Mouse (Mus musculus) R1 (cell line): ENCODE data around the gene Abcc5.

Source experiments
- DNase-seq: peaks from one replicate; pipeline ENCODE4 v3.0.0-alpha.2; 2018; ENCODE audit warnings: low read depth, low spot score

Gene Abcc5

GRCm38 (mm10) chr16:20424226-20424663 is 1.9 kb downstream of the Abcc5 start:
- DNase-seq: no peak

DNA sequence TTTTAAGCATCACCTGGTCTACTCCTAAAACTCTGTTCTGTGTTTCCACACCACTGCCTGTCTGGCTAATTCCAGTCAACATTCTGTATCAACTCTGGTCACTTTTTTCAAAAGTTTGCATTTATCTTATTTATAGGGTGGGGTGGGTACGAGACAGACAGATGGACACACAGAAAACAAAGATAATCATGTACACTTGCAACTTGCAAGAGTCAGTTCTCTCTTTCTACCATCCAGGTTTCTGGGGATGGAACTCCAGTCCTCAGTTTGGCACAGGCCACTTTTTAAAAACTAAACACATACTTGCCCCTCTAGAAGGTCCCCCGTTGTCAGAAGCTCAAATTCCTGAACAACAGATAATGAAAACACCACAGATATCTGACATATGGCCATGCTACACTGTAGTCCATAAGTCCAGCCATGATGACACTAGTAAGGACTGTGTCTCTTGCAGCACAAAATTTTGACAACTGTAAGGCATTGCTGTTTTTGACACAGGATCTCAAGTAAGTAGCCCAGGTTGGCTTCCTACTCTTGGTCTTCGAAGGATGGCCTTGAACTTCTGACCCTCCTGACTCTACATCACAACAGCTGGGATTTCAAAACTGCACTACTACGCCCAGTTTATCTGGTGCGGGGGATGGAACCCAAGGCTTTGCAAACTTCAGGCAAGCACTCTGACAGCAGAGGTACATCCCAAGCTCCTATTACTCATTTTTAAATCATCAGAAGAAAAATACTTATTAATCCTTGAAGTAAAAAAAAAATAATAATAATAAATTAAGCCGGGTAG is 3.1 kb downstream of the Abcc5 start:
- DNase-seq: peak; percentile 76

GRCm38 (mm10) chr16:20418054-20418453 is 8.1 kb downstream of the Abcc5 start:
- no peak for DNase-seq

DNA sequence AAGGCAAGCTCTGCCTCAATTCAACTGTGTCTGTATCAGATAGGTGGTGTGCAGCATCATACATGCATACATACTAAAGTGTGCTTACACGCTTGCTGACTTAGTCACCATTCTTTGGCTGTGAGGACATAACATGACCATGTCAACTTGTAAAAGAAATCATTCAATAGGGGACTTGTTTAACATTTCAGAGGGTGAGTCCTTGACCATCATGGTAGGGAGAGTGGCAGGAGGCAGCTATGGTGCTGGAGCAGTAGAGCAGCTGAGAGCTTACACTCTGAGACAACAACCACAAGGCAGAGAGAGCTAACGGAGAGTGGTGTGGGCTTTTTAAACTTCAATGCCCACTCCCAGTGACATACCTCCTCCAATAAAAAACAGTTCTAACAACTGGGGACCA is 9.9 kb downstream of the Abcc5 start:
- DNase-seq: no peak

DNA sequence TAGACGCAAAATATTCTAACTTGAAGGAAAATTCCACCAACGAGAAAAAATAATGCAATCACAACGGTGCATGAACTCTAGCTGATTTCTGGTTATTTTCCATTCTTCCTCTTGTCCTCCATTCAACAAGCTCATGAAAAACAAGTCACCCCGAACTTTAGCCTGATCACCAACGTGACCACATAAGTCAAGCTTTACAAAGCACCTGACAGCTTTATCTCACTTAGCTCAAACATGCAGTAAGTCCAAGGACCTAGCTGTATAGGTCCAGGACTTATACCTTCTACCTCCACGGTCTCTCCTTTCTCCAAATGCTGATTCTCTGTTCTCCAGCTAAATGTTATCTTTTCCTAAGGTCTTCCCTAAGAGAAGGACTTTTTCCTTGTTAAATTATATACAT is 10.4 kb downstream of the Abcc5 start:
- DNase-seq: no peak

DNA sequence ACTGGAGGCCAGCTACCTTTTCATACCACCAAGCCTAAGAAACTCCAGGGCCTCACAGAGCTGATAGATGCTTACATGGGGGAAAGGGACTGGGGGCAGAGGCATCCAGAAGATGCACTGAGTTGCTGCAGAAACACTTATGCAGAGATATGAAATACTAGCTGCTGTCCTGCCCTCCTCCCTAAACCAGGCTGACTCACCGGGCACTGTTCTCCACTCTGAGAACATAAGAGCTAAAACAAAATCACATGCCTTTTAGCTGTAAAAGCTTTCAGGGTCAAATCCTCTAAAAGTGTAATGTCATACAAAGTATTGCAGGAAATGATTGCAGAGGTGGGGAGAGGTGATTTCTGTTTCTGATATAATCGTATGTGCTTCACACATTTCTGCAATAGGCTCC is 11.0 kb downstream of the Abcc5 start:
- no peak for DNase-seq

- DNase-seq: no peak
Observed at GRCm38 (mm10) chr16:20413870-20414331, 12.3 kb downstream of the Abcc5 start.

DNA sequence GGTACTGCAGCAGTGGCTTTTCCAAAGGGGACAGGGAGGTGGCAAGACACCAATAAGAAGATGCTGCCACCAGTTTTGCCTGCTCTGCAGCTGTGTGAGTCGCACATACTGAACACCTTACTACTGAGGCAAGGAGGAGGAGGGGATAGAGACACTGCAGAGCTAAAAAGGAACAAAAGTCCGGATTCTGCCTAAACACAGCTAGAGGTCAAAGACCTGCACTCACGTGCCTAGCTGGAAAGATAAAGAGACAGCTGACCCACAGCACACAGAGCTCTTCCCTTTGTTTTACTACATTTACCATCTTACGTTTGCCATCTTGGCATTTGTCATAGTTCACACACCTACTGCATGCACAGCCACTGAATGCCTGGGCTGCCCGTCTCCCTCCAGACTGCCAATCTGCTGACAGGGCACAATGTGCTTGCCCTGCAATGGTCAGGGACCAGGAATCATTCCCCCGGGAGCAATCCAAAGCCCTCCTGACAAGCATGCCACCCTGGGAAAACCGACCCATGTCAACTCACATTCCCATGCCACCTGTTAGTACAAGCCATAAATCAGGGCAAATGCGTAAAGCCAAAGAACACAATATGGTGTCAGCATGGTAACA is 14.1 kb downstream of the Abcc5 start:
- DNase-seq: no peak

GRCm38 (mm10) chr16:20405335-20405734 is 20.9 kb downstream of the Abcc5 start:
- no peak for DNase-seq

- no peak for DNase-seq
Observed at GRCm38 (mm10) chr16:20403327-20403726, 22.9 kb downstream of the Abcc5 start.

- no peak for DNase-seq
Observed at GRCm38 (mm10) chr16:20401592-20401991, 24.6 kb downstream of the Abcc5 start.

GRCm38 (mm10) chr16:20400707-20401591 is 25.2 kb downstream of the Abcc5 start:
- DNase-seq: no peak

DNA sequence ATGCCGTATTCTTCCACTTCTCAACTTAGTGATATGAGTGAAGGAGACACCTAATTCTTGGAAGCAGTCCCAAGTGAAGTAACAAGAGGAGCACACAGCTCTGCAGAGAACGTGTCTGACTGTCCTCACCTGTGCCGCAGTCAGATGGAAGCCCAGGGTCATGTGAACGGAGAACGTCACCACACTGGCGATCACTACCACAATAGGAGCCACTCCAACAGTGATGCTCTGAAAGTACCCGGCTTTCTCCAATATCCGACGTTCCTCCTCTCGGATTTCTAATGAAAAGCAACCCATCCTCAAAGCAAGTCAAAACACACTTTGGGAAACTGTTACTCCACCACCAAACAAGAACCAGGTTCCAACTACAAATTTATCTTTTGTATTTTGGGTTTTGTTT is 29.3 kb downstream of the Abcc5 start:
- no peak for DNase-seq

DNA sequence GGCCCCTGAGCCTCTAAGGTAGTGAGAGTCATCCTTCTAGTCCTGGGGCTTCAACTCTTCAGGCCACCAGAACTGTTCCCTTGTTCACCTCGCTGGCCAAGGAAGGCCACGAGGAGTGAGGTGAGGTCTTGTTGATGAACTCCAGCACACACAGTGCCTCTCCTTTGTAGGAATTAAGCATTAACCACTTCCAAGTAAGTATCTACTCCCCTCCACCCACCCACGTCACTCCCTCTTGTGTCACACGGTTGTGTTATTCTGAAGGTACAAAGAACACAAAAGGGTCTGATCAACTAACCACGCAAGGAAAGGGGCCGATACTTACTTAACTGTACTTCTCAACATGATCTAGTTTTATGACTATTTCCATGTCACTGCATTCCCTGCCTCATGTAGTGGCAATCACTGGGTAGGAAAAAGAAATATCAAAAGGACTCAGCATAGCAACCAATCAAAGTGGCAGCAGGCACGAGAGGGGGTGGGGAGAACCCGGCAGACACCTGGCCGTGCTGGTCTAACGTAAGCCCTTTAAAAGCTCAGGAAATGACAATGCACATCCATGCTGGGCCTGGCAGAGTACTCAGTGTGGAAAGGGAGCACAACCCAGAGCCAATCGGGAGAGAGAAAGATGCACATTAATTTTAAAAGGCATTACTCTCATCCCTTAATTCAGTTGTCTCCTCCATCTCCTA is 30.8 kb downstream of the Abcc5 start:
- no peak for DNase-seq

DNA sequence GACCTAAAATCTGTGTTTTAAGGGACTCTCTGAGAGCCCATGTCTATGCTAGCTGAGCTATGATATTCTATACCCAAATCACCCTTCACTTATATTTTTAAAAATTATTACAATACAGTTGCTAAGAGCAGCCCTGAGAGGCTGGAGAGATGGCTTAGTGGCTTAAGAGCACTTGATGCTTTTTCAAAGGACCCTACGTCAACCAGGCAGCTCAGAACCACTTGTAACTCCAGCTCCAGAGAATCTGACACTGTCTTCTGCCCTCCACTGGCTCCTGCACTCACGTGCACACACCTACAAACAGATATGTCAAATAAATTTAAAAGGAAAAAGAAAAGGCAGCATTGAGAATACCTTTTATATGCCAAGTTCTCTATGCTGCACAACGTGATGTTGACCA is 34.4 kb downstream of the Abcc5 start:
- DNase-seq: no peak

- peak; percentile 84 for DNase-seq
Observed at GRCm38 (mm10) chr16:20390233-20390632, 36.0 kb downstream of the Abcc5 start.

DNA sequence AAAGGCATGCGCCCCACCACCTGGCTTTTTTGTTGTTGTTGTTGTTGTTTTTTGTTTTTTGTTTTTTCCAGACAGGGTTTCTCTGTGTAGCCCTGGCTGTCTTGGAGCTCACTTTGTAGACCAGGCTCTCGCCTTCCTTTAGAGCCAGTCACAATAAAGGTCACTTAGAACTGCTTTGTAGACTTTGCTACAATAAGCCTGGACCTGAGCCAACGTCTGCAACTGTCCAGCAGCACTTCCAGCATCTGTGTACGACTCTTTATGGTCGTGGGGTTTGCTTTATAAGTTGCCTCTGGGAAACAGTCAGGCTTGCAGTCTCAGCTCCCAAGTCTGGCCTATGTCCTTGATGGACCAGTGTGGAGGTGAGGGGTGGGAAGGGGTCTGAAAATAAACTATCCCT is 45.2 kb downstream of the Abcc5 start:
- no peak for DNase-seq

DNA sequence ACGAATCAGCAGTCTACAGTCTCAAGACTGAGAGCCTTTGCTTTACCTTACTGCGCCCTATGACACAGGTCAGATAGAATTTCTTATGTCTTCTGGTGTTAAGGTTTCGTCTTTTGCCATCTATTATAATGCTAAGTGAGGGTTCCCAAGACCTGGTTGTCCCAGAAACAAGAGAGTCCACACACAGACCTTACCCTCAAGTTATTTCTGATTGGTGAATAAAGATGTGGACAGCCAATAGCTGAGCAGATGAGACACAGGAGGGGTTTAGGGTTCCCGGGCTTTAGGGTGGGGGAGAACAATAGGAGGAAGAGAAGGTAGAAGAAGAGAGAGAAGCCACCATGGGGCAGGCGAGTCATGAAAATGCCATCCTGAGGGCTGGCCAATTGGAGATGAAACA is 50.9 kb downstream of the Abcc5 start:
- peak; percentile 94 for DNase-seq

- peak; percentile 82 for DNase-seq
Observed at GRCm38 (mm10) chr16:20371731-20372130, 54.5 kb downstream of the Abcc5 start.

DNA sequence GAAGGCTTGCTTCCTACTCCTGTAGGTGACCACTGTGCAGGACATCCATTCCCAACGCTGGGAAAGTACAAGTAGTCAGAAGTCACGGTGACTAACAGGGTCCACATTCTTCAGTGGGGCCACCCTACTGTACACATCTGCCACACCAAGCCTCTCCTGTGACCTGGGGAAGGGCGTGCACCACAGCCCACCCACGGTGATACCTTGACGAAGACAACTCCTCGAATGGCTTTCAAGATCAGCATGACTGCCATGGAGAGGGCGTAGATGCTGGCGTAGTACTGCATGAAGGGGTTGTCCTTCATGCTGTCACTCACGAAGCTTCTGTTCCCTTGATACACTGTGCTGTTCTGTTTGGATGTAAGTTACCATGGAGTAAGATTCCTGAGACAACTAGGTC is 58.0 kb downstream of the Abcc5 start:
- DNase-seq: peak; percentile 64

DNA sequence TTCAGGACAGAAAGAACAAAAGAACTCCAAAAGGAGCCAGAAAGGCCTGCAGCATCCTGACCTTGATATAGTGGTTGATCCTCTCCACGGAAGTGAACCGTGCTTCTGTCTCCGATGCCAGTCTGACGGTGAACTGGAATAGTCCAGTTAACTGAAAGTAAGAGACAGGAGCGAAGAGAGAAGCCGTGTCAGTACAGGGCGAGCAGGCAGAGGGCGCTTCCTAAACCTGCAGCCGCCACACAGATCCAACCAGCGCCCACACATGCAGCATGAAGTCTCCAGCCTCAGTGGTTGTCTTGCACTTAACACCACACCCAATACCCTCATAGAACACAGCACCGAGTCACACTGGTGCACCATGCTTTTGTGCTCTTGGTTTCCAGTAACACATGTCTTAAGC is 64.1 kb downstream of the Abcc5 start:
- peak; percentile 76 for DNase-seq

GRCm38 (mm10) chr16:20361496-20361895 is 64.7 kb downstream of the Abcc5 start:
- DNase-seq: peak; percentile 71
